Mouse (Mus musculus): ENCODE measurements around the gene Slc22a21. TPM values are rescaled to one million over a fixed set of nuclear protein-coding genes. Genes with fewer than 3 reads are reported as not detected.

Gene Slc22a21
- 2.1 and 3.0 TPM in 2 replicates for polyA plus RNA-seq (2012; rRNA removed)

DNA sequence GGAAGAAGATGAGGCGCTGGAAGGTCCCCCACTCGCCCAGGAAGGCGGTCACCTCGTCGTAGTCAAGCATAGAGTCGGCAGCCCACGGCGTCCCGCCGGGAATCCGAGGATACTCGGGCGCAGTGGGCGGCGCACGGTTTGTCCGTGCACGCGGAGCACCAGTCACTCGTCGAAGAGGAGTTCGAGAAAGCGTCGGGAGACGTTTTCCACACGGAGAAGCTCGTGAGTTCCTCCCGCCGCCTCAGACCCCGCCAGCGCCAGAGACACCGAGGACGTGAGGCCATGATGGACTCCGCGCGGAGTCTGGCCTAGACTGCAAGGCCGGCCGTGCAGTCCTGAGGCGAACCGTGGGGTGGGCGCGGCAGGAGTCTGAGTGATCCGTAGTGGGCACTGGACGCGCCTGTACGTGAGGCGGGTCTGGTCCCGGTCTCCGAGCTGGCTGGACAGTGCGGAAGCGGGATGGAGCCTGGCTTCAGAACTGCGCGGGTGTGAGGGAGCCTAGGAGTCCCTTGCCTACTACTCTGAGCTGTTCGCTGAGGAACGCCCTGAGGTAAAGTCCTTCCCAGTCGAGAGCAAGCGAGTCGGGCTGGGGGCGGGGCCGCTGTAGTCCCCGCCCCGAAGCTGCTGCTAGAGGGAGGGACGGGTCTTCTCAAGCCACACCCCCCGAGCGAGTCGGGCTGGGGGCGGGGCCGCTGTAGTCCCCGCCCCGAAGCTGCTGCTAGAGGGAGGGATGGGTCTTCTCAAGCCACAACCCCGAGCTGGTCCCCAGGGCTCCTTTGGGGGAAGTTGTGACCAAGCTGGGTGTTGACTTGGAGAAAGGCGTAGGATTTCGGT, at the start of gene Slc22a21:
Slc22a21 (minus strand) TSS at position 545 of the 834 bp plus-strand sequence.

DNA sequence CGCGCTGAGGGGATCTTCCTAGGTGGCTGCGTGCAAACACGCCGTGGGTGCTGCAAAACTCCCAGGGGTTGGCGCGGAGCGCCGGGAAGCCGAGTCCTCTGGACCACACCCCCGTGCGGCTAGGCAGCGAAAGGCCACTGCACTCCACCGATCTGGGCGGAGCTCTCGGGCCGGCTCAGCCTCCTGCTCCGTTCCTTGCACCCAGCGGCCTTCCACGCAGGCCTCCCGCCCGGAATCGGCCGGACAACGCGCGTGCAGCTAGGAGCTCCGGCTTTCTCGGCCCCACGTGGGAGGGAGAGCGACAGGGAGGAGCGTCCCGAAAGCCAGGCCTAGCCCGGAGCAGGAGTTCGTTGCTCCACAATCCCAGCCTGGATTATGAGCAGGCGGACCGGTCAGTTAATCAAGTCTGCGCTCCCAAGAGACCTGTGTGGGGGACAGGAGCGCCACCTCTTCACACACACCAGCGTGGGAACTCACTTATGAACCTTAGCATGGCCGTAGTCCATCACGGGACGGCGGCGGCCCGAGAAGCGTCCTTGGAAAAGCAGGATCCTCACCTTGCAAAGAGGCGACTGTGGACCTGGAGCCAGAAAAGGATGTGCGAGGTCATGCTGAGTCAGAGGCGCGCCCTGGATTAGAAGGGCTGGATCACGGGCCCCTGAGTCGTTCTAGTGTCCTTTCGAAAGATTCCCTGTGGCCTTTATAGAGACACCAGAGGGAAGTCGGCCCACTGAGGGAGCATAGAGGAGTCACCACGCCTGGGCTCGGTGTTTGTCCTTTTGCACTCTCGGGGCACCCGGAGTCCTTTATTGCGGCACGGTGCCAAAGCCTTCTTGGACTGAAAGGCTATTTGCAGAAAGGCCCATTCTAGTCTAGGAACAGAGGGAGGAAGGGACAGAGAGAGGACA, 48.2 kb upstream of the Slc22a21 start, which contains the start of gene Slc22a4:
Slc22a4 (minus strand) TSS at position 47 of the 908 bp plus-strand sequence.

Other genes with a start within 250 kb of the Slc22a21 start
- gene Irf1, start 210.3 kb downstream of the Slc22a21 start, polyA plus RNA-seq (2012; rRNA removed), result 8.5 and 9.3 TPM in 2 replicates
- gene Gm17334, start 207.1 kb downstream of the Slc22a21 start, polyA plus RNA-seq (2012; rRNA removed), result 0.05 TPM in 1 of 2 replicates, not detected in the other
- gene Gm12216, start 121.1 kb downstream of the Slc22a21 start, polyA plus RNA-seq (2012; rRNA removed), result 0.10 TPM in 1 of 2 replicates, not detected in the other
- gene Slc22a5, start 88.7 kb downstream of the Slc22a21 start, polyA plus RNA-seq (2012; rRNA removed), result 1.6 and 2.0 TPM in 2 replicates
- gene Slc22a4, start 47.8 kb upstream of the Slc22a21 start, polyA plus RNA-seq (2012; rRNA removed), result 20.5 and 26.4 TPM in 2 replicates
- 2.2 and 2.7 TPM in 2 replicates for gene Pdlim4, start 88.7 kb upstream of the Slc22a21 start, polyA plus RNA-seq (2012; rRNA removed)
- gene P4ha2, start 119.8 kb upstream of the Slc22a21 start, polyA plus RNA-seq (2012; rRNA removed), result 1.9 and 2.9 TPM in 2 replicates

Measured in liver, embryonic 14 days (tissue).